Mouse (Mus musculus) lung, postnatal 0 days (tissue): ENCODE results near the gene Slc27a2.

Source experiments
- CTCF ChIP-seq: IDR thresholded peaks from 2 replicates; pipeline ENCODE4 v1.5.1; 2016; ENCODE audit warnings: antibody characterized with exemption, mild to moderate bottlenecking
- EP300 ChIP-seq: IDR thresholded peaks from 2 replicates; pipeline ENCODE4 v1.6.1; 2016; ENCODE audit warnings: antibody characterized with exemption, mild to moderate bottlenecking, control low read depth

DNA sequence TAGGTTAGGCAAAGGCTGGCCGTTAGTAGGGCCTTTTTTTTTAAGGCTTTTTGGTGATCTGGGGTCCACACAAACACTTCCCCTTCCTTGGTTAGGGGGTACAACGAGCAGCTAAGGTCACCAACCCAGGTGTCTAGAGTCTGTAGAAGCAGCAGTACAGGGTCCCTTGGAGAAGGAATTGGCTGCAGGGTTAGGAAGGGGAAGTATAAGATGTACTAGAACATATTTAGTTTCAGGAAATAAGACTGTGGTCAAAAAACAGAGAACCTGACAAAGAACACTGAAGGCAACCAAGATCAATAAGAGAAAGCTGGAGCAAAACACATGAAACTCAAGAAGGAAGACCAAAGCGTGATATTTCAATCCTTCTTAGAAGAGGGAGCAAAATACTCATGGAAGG lies 21.6 kb upstream of the Slc27a2 start:
- TF ChIP-seq CTCF (no peak), EP300 (no peak)
